8 mouse cellular contexts compared by ENCODE assay signal in the genomic region with DNA sequence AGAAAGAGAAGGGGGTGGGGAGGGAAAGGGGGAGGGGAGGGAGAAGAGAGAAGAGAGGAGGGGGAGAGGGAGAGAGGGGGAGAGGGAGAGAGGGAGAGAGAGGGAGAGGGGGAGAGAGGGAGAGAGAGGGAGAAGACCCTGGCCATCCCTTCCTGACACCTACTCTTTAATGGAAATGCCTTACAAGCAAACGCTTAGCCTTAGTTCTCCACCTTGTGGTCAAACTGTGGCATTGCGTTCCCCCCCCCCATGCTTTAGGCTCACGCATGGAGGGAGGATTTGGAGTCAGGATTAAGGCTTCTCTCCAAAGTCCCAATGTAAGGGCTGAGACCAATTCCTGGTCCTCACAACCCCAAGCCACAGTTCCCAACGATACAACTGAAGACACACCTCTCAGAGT. TPM values are rescaled to one million over a fixed set of nuclear protein-coding genes. Genes with fewer than 3 reads are reported as not detected.
DNase-seq lines count a peak whose midpoint lies in the region; ATAC-seq and TF ChIP-seq lines count a peak whose summit lies in the region.
"Had no signal": no experiment of that assay in that cellular context is flagged by ENCODE, and none has a peak within 500 bp of the region (broad histone marks: within the 10 kb centered on the region; RNA-seq: fewer than 3 reads in every experiment).

No protein-coding gene starts in this region.

- H3K9ac ChIP-seq in kidney, embryonic 14.5 days (ENCODE audit: low read depth, low read length): no peak overlapping the region
- no peak overlapping the region for H3K9ac ChIP-seq in kidney, postnatal 0 days (ENCODE audit: low read depth, low read length)

- H3K4me1 ChIP-seq in kidney, embryonic 14.5 days (ENCODE audit: control insufficient read depth, insufficient read depth, low read length): no peaks in the 10 kb centered on the region
- H3K4me1 ChIP-seq in kidney, postnatal 0 days (replicated peaks; ENCODE audit: insufficient read depth, low read length): no peaks in the 10 kb centered on the region

- H3K4me2 ChIP-seq in kidney, embryonic 14.5 days (replicated peaks; ENCODE audit: low read depth, low read length): no peak overlapping the region
- no peak overlapping the region for H3K4me2 ChIP-seq in kidney, postnatal 0 days (ENCODE audit: low read length)

- H3K36me3 ChIP-seq in kidney, embryonic 14.5 days (ENCODE audit: control insufficient read depth, insufficient read depth, low read length): no peaks in the 10 kb centered on the region
- no peaks in the 10 kb centered on the region for H3K36me3 ChIP-seq in kidney, postnatal 0 days (ENCODE audit: insufficient read depth, low read length)

- 0 out of 2 replicates have a peak, but pooled peaks have one; percentile 55 for ATAC-seq in kidney, embryonic 14.5 days (ENCODE audit: low FRiP score, low TSS enrichment)
- no peak for ATAC-seq in kidney, postnatal 0 days (replicated peaks; ENCODE audit: low FRiP score, low read depth)

- WGBS in kidney, embryonic 14.5 days: 4% methylated on average over 4 of the region's 4 CpGs
- 1% methylated on average over 4 of the region's 4 CpGs for WGBS in kidney, postnatal 0 days

- H3K27me3 ChIP-seq in kidney, embryonic 14.5 days (ENCODE audit: control insufficient read depth, insufficient read depth, low read length): no peaks in the 10 kb centered on the region
- H3K27me3 ChIP-seq in kidney, postnatal 0 days (ENCODE audit: insufficient read depth, low read length): no peaks in the 10 kb centered on the region

- no peak overlapping the region for H3K27ac ChIP-seq in kidney, embryonic 14.5 days (ENCODE audit: low read depth, low read length)
- H3K27ac ChIP-seq in kidney, postnatal 0 days: no peak overlapping the region
- H3K27ac ChIP-seq: macrophage had no signal

- no peaks in the 10 kb centered on the region for H3K9me3 ChIP-seq in kidney, embryonic 14.5 days (ENCODE audit: control insufficient read depth, low read length)
- H3K9me3 ChIP-seq in kidney, postnatal 0 days (replicated peaks; ENCODE audit: low read length): no peaks in the 10 kb centered on the region

- no peak overlapping the region for H3K4me3 ChIP-seq in kidney, embryonic 14.5 days (ENCODE audit: low read length)
- no peak overlapping the region for H3K4me3 ChIP-seq in kidney, postnatal 0 days (replicated peaks; ENCODE audit: low read depth, low read length)

- TF ChIP-seq CTCF in kidney, postnatal 0 days (IDR thresholded peaks at IDR 0.05; ENCODE audit: low read depth): peak; percentile 82

- DNase-seq in kidney, adult 9 months: no peak
- DNase-seq in MN1 (ENCODE audit: low spot score): peak; percentile 38
- DNase-seq in cerebellum, postnatal 36 days: peak; percentile 2 to 8
- peak; percentile 64 for DNase-seq in kidney, postnatal 0 days (ENCODE audit: low spot score)
- peak; percentile 66 for DNase-seq in naive thymus-derived CD4-positive, alpha-beta T cell, adult 2 months (ENCODE audit: low read depth)
- no peak for DNase-seq in testis, postnatal 14 days (ENCODE audit: low spot score)

RNA-seq across cellular contexts. Expression of a gene that starts 29.0 kb away (rescaled TPM):
- polyA plus RNA-seq in kidney, embryonic 14.5 days (2014; fragmentation: Nextera tagmentation; extraction: Ambion mirVana): 0.40 TPM in 1 of 2 replicates, not detected in the other
- 0.20 TPM in 1 of 2 replicates, not detected in the other for polyA plus RNA-seq in kidney, postnatal 0 days (2015; fragmentation: Nextera tagmentation; extraction: Ambion mirVana)

RNA-seq across cellular contexts. Expression of a gene that starts 42.9 kb away (rescaled TPM):
- 0.77 and 1.0 TPM in 2 replicates for polyA plus RNA-seq in kidney, embryonic 14.5 days (2014; fragmentation: Nextera tagmentation; extraction: Ambion mirVana)
- 0.50 and 0.51 TPM in 2 replicates for polyA plus RNA-seq in kidney, postnatal 0 days (2015; fragmentation: Nextera tagmentation; extraction: Ambion mirVana)
- polyA plus RNA-seq: macrophage had no signal

RNA-seq across cellular contexts. Expression of a gene that starts 48.1 kb away (rescaled TPM):
- polyA plus RNA-seq in kidney, embryonic 14.5 days (2014; fragmentation: Nextera tagmentation; extraction: Ambion mirVana): 0.60 and 0.66 TPM in 2 replicates
- polyA plus RNA-seq in kidney, postnatal 0 days (2015; fragmentation: Nextera tagmentation; extraction: Ambion mirVana): 0.22 and 0.53 TPM in 2 replicates
- polyA plus RNA-seq: macrophage had no signal

Comparison
In these comparisons a context has a peak if more than half of its experiments do, and no peak if none do; other contexts are left out.
1. DNase-seq: peak in MN1 (single experiment), cerebellum, postnatal 36 days (2 of 2), kidney, postnatal 0 days (single experiment) and naive thymus-derived CD4-positive, alpha-beta T cell, adult 2 months (single experiment); none in kidney, adult 9 months (single experiment) and testis, postnatal 14 days (single experiment).